ENCODE assay signal across 8 mouse cellular contexts in the genomic region with DNA sequence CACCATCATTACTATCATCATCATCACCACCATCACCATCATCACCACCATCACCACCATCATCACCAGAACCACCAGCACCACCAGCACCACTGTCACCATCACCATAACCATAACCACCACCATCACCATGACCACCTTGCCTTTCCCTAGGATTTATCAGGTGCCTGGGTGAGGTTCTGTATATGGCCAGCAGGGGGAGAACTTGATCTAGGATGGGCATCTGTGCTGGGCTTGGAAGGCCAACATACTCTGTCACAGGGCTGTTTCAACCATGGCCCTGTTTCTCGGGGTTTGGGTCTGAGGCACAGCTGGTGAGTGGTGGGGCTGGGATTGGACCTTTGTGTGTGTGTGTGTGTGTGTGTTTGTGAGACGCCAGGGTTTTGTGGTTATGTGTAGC. TPM values are rescaled to one million over a fixed set of nuclear protein-coding genes. Genes with fewer than 3 reads are reported as not detected.
DNase-seq lines count a peak whose midpoint lies in the region; ATAC-seq lines count a peak whose summit lies in the region.

No protein-coding gene starts in this region.

- peak; percentile 41 for ATAC-seq in inflammation-experienced regulatory T-cells, adult 6 months
- peak; percentile 72 for ATAC-seq in neutrophil, adult 5-6 weeks (ENCODE audit: extremely low read depth, insufficient number of reproducible peaks, low FRiP score, poor library complexity, severe bottlenecking)
- ATAC-seq in erythroid progenitor cell, adult 5-6 weeks (replicated peaks; ENCODE audit: low FRiP score, poor library complexity, severe bottlenecking): no peak

- DNase-seq in cerebellum, postnatal 14 days: peak; percentile 65 to 86
- no peak for DNase-seq in cerebellum, adult 11-12 months
- peak; percentile 72 to 78 for DNase-seq in layer of hippocampus, postnatal 10 days (ENCODE audit: low spot score in 2 of 2)
- DNase-seq in layer of hippocampus, adult 9-10 months (ENCODE audit: low spot score): no peak
- peak; percentile 76 for DNase-seq in R1 (ENCODE audit: low read depth, low spot score)

RNA-seq across cellular contexts. Expression of a gene that starts 16.6 kb away (rescaled TPM):
- 10 to 100 TPM; 27.5 to 28.1 TPM for total RNA-seq in layer of hippocampus, postnatal 10 days (2021)
- 1,000 to 10,000 TPM; 1,760 to 2,043 (median 1,985) TPM for polyA plus RNA-seq in inflammation-experienced regulatory T-cells, adult 6 months (2017; shearing (Covaris generic))
- total RNA-seq in neutrophil, adult 5-6 weeks (2017): 338 and 404 TPM in 2 replicates
- 141 and 163 TPM in 2 replicates for total RNA-seq in erythroid progenitor cell, adult 5-6 weeks (2015; ENCODE audit: low replicate concordance)
- 32.7 and 33.9 TPM in 2 replicates for total RNA-seq in erythroid progenitor cell, adult 5-6 weeks (2017; ENCODE audit: low replicate concordance)

RNA-seq across cellular contexts. Expression of a gene that starts 47.8 kb away (rescaled TPM):
- under 1 TPM; 0.64 to 0.91 TPM for total RNA-seq in layer of hippocampus, postnatal 10 days (2021)
- not detected for polyA plus RNA-seq in inflammation-experienced regulatory T-cells, adult 6 months (2017; shearing (Covaris generic))
- not detected in 2 replicates for total RNA-seq in neutrophil, adult 5-6 weeks (2017)
- total RNA-seq in erythroid progenitor cell, adult 5-6 weeks (2015; ENCODE audit: low replicate concordance): not detected in 2 replicates
- not detected in 2 replicates for total RNA-seq in erythroid progenitor cell, adult 5-6 weeks (2017; ENCODE audit: low replicate concordance)

Comparison
In these comparisons a context has a peak if more than half of its experiments do, and no peak if none do; other contexts are left out.
1. DNase-seq: peak in cerebellum, postnatal 14 days (2 of 2), layer of hippocampus, postnatal 10 days (2 of 2) and R1 (single experiment); none in cerebellum, adult 11-12 months (single experiment) and layer of hippocampus, adult 9-10 months (single experiment).